Mouse (Mus musculus): ENCODE data around the gene Ipo13.

GRCm38 (mm10) chr4:117914031-117914430, 768 bp downstream of the Ipo13 start:
- no peak for TF ChIP-seq CTCF (conservative IDR thresholded peaks at IDR 0.05; ENCODE audit: low read length)
- no peak for TF ChIP-seq POU5F1 (IDR thresholded peaks at IDR 0.05; ENCODE audit: borderline replicate concordance, low read length)
- no peak for TF ChIP-seq NANOG (IDR thresholded peaks at IDR 0.05; ENCODE audit: borderline replicate concordance, low read length)

All from E14TG2a.4 (cell line).